15 mouse cellular contexts compared by ENCODE assay signal in genomic region chr17:56258269-56258668, GRCm38 (mm10). TPM values are rescaled to one million over a fixed set of nuclear protein-coding genes. Genes with fewer than 3 reads are reported as not detected.
DNase-seq lines count a peak whose midpoint lies in the region; ATAC-seq lines count a peak whose summit lies in the region.
"Not testable (repeated sequence)": the region's sequence is repeated elsewhere in the genome, so short reads cannot be mapped to it uniquely, and the experiment has no call there.
"Had no signal": no experiment of that assay in that cellular context is flagged by ENCODE, and none has a peak within 500 bp of the region (broad histone marks: within the 10 kb centered on the region; RNA-seq: fewer than 3 reads in every experiment).

No protein-coding gene starts in this region.

- not testable (repeated sequence) for H3K27me3 ChIP-seq in embryonic facial prominence, embryonic 13.5 days; liver, embryonic 12.5 days (replicated peaks); midbrain, embryonic 14.5 days (ENCODE audit: control insufficient read depth, insufficient read depth, low read length); stomach, embryonic 15.5 days (replicated peaks)

- H3K4me2 ChIP-seq in embryonic facial prominence, embryonic 13.5 days, result peak overlapping the region; percentile 99
- H3K4me2 ChIP-seq in liver, embryonic 12.5 days, result peak overlapping the region; percentile 99
- H3K4me2 ChIP-seq in midbrain, embryonic 14.5 days (ENCODE audit: low read length), result peak overlapping the region; percentile 92; the same call in 1 of the 2 replicates
- peak overlapping the region; percentile 96 for H3K4me2 ChIP-seq in stomach, embryonic 15.5 days

- H3K4me1 ChIP-seq in ES-E14 (ENCODE audit: control insufficient read depth in 2 of 2, insufficient read depth in 2 of 2, low read length in 2 of 2, poor library complexity in 1 of 2), result peaks cover 5 to 22% of the 10 kb centered on the region in 2 experiments
- peaks cover 52% of the 10 kb centered on the region for H3K4me1 ChIP-seq in embryonic facial prominence, embryonic 13.5 days
- peaks cover 59% of the 10 kb centered on the region for H3K4me1 ChIP-seq in liver, embryonic 12.5 days
- H3K4me1 ChIP-seq in midbrain, embryonic 14.5 days (ENCODE audit: control insufficient read depth, insufficient read depth, low read length), result peaks cover 17% of the 10 kb centered on the region
- peaks cover 40% of the 10 kb centered on the region for H3K4me1 ChIP-seq in stomach, embryonic 15.5 days

- WGBS in embryonic facial prominence, embryonic 13.5 days, result 93% methylated on average over 19 of the region's 19 CpGs
- 81% methylated on average over 19 of the region's 19 CpGs for WGBS in liver, embryonic 12.5 days (ENCODE audit: insufficient replicate concordance)
- 95% methylated on average over 19 of the region's 19 CpGs for whole genome bisulfite sequencing in midbrain, embryonic 14.5 days
- WGBS in stomach, embryonic 15.5 days, result 93% methylated on average over 19 of the region's 19 CpGs

- DNase-seq in ES-E14 (ENCODE audit: low read depth, low spot score); midbrain, embryonic 14.5 days: not testable (repeated sequence)
- DNase-seq in heart, adult 11 months, result peak; percentile 94
- DNase-seq in heart, postnatal 4 days, result peak; percentile 9
- DNase-seq in kidney, adult 9 months, result peak; percentile 6

- not testable (repeated sequence) for H3K27ac ChIP-seq in ES-E14 (ENCODE audit: insufficient read depth, low read depth, low read length, poor library complexity, severe bottlenecking); embryonic facial prominence, embryonic 13.5 days; liver, embryonic 12.5 days; midbrain, embryonic 14.5 days (replicated peaks; ENCODE audit: low read depth, low read length); stomach, embryonic 15.5 days

- ATAC-seq in embryonic facial prominence, embryonic 13.5 days (ENCODE audit: insufficient number of reproducible peaks, insufficient read depth, low FRiP score, low TSS enrichment, low read depth); liver, embryonic 12.5 days; midbrain, embryonic 14.5 days (ENCODE audit: low FRiP score, low TSS enrichment); stomach, embryonic 15.5 days (ENCODE audit: insufficient read depth, low FRiP score, low read depth): not testable (repeated sequence)

- peak overlapping the region in 1 of 2 experiments; percentile 31; a peak in 2 of 4 replicates for H3K4me3 ChIP-seq in ES-E14 (ENCODE audit: insufficient read depth in 1 of 2, low read depth in 1 of 2, low read length in 2 of 2, poor library complexity in 1 of 2, severe bottlenecking in 1 of 2)
- H3K4me3 ChIP-seq in embryonic facial prominence, embryonic 13.5 days; stomach, embryonic 15.5 days (replicated peaks): not testable (repeated sequence)
- H3K4me3 ChIP-seq in liver, embryonic 12.5 days, result peak overlapping the region; percentile 85
- H3K4me3 ChIP-seq in midbrain, embryonic 14.5 days (replicated peaks; ENCODE audit: low read depth, low read length), result peak overlapping the region; percentile 64

- peak overlapping the region; percentile 14; the same call in 1 of the 2 replicates for H3K9ac ChIP-seq in ES-E14 (ENCODE audit: insufficient read depth, low read depth, low read length, poor library complexity, severe bottlenecking)
- 0 out of 2 replicates have a peak overlapping the region, but pooled peaks have one; percentile 16 for H3K9ac ChIP-seq in embryonic facial prominence, embryonic 13.5 days
- H3K9ac ChIP-seq in liver, embryonic 12.5 days; midbrain, embryonic 14.5 days (replicated peaks; ENCODE audit: low read length); stomach, embryonic 15.5 days: not testable (repeated sequence)

- in situ Hi-C loops in ES-E14 (cut with MboI; ENCODE audit: low sequenced_read_pairs in 2 of 2, unreplicated experiment in 2 of 2), result not testable (repeated sequence)

- peaks cover 38% of the 10 kb centered on the region for H3K36me3 ChIP-seq in ES-E14 (ENCODE audit: control insufficient read depth, insufficient read depth, low read length, poor library complexity, severe bottlenecking)
- peaks cover 53% of the 10 kb centered on the region for H3K36me3 ChIP-seq in embryonic facial prominence, embryonic 13.5 days
- peaks cover 57% of the 10 kb centered on the region for H3K36me3 ChIP-seq in liver, embryonic 12.5 days
- peaks cover 52% of the 10 kb centered on the region for H3K36me3 ChIP-seq in midbrain, embryonic 14.5 days (ENCODE audit: control insufficient read depth, insufficient read depth, low read length)
- H3K36me3 ChIP-seq in stomach, embryonic 15.5 days, result peaks cover 22% of the 10 kb centered on the region

- not testable (repeated sequence) for H3K9me3 ChIP-seq in ES-E14 (ENCODE audit: control insufficient read depth, insufficient read depth, low read depth, low read length); embryonic facial prominence, embryonic 13.5 days; liver, embryonic 12.5 days (replicated peaks); midbrain, embryonic 14.5 days (ENCODE audit: control insufficient read depth, low read length); stomach, embryonic 15.5 days

RNA-seq across cellular contexts. Expression of gene Fem1a, which starts 1.7 kb away (rescaled TPM):
- total RNA-seq in ES-E14 (2012; rRNA removed), result 18.8 and 18.9 TPM in 2 replicates
- 13.5 and 14.1 TPM in 2 replicates for polyA plus RNA-seq in embryonic facial prominence, embryonic 13.5 days (2015; fragmentation: Nextera tagmentation; extraction: Ambion mirVana)
- total RNA-seq in heart, postnatal 4 days (2021), result 10 to 100 TPM; 69.6 to 73.8 TPM
- polyA plus RNA-seq in liver, embryonic 12.5 days (2016; fragmentation: Nextera tagmentation; extraction: Ambion mirVana), result 10.2 and 10.7 TPM in 2 replicates
- 16.9 and 21.4 TPM in 2 replicates for polyA plus RNA-seq in midbrain, embryonic 14.5 days (2014; fragmentation: Nextera tagmentation; extraction: Ambion mirVana)
- polyA plus RNA-seq in stomach, embryonic 15.5 days (2015; fragmentation: Nextera tagmentation; extraction: Ambion mirVana), result 12.7 and 13.0 TPM in 2 replicates

RNA-seq across cellular contexts. Expression of gene Ticam1, which starts 18.3 kb away (rescaled TPM):
- 2.4 and 2.8 TPM in 2 replicates for total RNA-seq in ES-E14 (2012; rRNA removed)
- 4.1 and 4.3 TPM in 2 replicates for polyA plus RNA-seq in embryonic facial prominence, embryonic 13.5 days (2015; fragmentation: Nextera tagmentation; extraction: Ambion mirVana)
- total RNA-seq in heart, postnatal 4 days (2021), result 10 to 100 TPM; 10.3 to 10.8 TPM
- 3.8 and 4.1 TPM in 2 replicates for polyA plus RNA-seq in liver, embryonic 12.5 days (2016; fragmentation: Nextera tagmentation; extraction: Ambion mirVana)
- polyA plus RNA-seq in midbrain, embryonic 14.5 days (2014; fragmentation: Nextera tagmentation; extraction: Ambion mirVana), result 0.78 and 1.6 TPM in 2 replicates
- polyA plus RNA-seq in stomach, embryonic 15.5 days (2015; fragmentation: Nextera tagmentation; extraction: Ambion mirVana), result 6.6 and 7.8 TPM in 2 replicates

RNA-seq across cellular contexts. Expression of gene Plin3, which starts 34.4 kb away (rescaled TPM):
- 40.5 and 53.9 TPM in 2 replicates for total RNA-seq in ES-E14 (2012; rRNA removed)
- polyA plus RNA-seq in embryonic facial prominence, embryonic 13.5 days (2015; fragmentation: Nextera tagmentation; extraction: Ambion mirVana), result 65.8 and 83.2 TPM in 2 replicates
- total RNA-seq in heart, postnatal 4 days (2021), result 10 to 100 TPM; 56.3 to 65.7 TPM
- polyA plus RNA-seq in liver, embryonic 12.5 days (2016; fragmentation: Nextera tagmentation; extraction: Ambion mirVana), result 28.3 and 30.2 TPM in 2 replicates
- 6.4 and 11.6 TPM in 2 replicates for polyA plus RNA-seq in midbrain, embryonic 14.5 days (2014; fragmentation: Nextera tagmentation; extraction: Ambion mirVana)
- polyA plus RNA-seq in stomach, embryonic 15.5 days (2015; fragmentation: Nextera tagmentation; extraction: Ambion mirVana), result 90.7 and 93.1 TPM in 2 replicates

RNA-seq across cellular contexts. Expression of gene Dpp9, which starts 39.6 kb away (rescaled TPM):
- 27.4 and 27.5 TPM in 2 replicates for total RNA-seq in ES-E14 (2012; rRNA removed)
- 34.9 and 37.5 TPM in 2 replicates for polyA plus RNA-seq in embryonic facial prominence, embryonic 13.5 days (2015; fragmentation: Nextera tagmentation; extraction: Ambion mirVana)
- 10 to 100 TPM; 29.1 to 31.2 TPM for total RNA-seq in heart, postnatal 4 days (2021)
- polyA plus RNA-seq in liver, embryonic 12.5 days (2016; fragmentation: Nextera tagmentation; extraction: Ambion mirVana), result 27.1 and 28.5 TPM in 2 replicates
- polyA plus RNA-seq in midbrain, embryonic 14.5 days (2014; fragmentation: Nextera tagmentation; extraction: Ambion mirVana), result 22.3 and 26.7 TPM in 2 replicates
- 33.2 and 37.5 TPM in 2 replicates for polyA plus RNA-seq in stomach, embryonic 15.5 days (2015; fragmentation: Nextera tagmentation; extraction: Ambion mirVana)

RNA-seq across cellular contexts. Expression of gene Arrdc5, which starts 41.8 kb away (rescaled TPM):
- total RNA-seq in ES-E14 (2012; rRNA removed), result 0.21 TPM in 1 of 2 replicates, not detected in the other
- polyA plus RNA-seq in embryonic facial prominence, embryonic 13.5 days (2015; fragmentation: Nextera tagmentation; extraction: Ambion mirVana), result not detected in 2 replicates
- not detected for total RNA-seq in heart, postnatal 4 days (2021)
- polyA plus RNA-seq in liver, embryonic 12.5 days (2016; fragmentation: Nextera tagmentation; extraction: Ambion mirVana), result not detected in 2 replicates
- not detected in 2 replicates for polyA plus RNA-seq in midbrain, embryonic 14.5 days (2014; fragmentation: Nextera tagmentation; extraction: Ambion mirVana)
- not detected in 2 replicates for polyA plus RNA-seq in stomach, embryonic 15.5 days (2015; fragmentation: Nextera tagmentation; extraction: Ambion mirVana)
- total RNA-seq: adrenal gland, postnatal 36 days; gastrocnemius, postnatal 36 days; heart, postnatal 36 days; layer of hippocampus, adult 18-20 months; left cerebral cortex, adult 8-10 months had no signal
- polyA plus RNA-seq: frontal cortex, adult 2 months; kidney, adult 2 months had no signal
